Mouse (Mus musculus) urinary bladder, adult 18-20 months (tissue): Measurements from ENCODE around the gene Ube2f.
A peak's percentile ranks its signal among the peaks of the same experiment; 100 is the strongest.

Source experiments
- DNase-seq, 2 experiments: peaks; one replicate each; pipeline ENCODE4 v3.0.0; 2022; ENCODE audit warnings: low spot score in 2 of 2, mixed read lengths in 2 of 2

Gene Ube2f

DNA sequence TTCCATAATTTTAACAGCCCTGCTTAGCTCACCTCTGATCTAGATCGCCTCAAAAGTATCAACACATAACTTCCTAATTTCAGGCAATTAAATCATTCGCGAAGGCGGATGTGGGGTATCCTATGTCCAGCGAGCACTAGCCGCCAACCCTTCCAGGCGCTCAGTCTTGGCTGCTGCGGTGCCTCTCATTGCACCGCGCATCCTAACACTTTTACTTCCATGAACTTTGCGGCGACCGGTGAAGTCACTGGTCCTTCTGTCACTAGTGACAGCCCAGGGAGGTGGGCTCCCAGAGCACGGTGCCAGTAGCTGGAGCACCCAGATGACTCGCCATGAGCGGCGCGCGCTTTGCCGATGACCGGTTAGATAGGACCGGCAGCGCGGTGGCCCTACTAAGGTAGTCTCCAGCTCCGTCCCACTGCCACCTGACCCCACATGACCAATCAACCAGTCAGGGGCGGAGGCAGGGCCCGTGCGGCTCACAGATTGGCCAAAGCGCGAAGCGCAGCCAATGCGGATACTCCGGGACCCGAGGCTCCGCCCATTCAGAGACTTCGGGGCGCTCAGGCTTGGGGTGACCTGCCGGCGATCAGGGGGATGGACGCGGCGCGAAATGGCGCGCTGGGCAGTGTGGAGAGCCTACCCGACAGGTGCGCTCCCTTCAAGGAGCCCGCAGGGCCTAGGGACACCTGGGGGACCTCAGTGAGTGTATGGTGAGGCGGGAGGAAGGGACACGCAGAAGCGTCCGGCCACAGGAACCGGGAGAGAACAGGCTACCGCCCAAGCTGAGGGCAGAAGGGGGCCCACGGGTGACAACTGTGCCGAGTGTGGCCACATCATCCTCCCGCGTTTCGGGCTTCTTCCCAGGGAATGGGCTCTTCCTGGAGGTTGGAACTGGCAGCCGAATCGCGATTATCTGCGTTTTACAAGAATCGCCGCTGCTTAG is 48.0 kb downstream of the Ube2f start, which contains the start of gene Scly:
TSS of gene Scly (plus strand) at position 540 of the 946 bp plus-strand sequence.
- peak; percentile 92 to 93 for DNase-seq

DNA sequence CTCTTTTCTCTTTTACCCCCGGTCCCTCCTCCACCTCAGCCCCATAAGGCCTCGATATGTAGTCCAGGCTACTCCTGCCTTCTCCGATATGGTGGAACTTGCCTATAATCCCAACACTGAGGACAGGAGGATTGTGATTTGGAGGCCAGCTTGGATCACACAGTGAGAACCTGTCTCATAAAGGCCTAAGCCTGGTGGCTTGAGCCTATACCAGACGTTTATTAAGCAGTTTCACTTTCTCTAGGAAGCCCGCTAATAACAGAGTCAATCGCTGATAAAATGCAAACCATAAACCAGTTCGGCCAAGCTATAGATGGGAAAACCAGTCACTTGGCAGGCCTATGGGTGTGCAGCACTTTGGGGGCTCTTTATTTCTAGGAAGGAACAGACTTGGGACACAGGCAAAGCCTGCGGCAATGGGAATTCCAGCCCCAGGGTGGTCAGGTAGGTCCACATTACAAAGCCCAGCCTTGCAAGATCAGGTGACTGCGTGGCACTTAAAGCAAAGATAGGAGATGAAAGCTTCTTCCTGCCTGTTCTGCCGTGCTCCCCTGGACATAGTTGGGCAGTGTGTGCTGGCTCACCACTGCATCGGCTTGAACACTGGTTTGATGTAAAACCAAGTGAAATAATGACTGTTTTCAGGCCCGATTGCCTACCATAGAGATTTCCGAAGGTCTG is 49.1 kb downstream of the Ube2f start:
- no peak for DNase-seq

DNA sequence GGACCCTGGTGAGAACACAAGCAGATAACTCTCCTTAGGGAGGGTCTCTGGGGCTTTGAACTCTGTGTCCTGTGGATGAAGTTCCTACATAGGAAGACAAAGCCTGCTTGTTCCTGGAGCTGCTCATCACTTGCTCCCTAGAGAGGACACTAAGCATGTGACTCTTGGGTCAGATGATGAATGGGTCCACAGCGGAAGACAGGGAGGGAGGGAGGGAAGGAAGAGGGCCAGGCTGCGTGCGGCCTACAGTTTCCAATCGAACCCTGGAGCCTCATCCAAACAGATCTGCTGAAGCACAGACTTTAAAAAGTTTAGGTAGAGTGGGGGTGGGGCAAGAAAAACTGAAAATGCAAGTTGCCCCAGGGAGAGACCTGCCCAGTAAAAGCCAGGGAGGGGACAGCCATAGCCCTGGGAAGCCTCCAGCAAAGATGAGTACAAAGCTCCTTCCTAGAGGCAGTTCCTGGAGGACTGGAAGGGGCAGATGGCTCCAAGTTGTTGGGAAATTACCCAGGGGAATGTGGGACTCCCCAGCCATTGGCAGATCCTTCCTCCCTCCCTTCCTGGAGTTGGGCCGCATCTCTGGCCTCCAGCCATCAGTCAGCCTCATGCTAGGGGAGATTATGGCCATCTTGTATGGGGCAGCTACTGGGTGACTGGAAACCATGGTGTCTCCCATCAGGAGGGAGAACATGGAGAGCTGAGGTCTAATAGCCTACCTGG is 49.8 kb downstream of the Ube2f start:
- no peak for DNase-seq

DNA sequence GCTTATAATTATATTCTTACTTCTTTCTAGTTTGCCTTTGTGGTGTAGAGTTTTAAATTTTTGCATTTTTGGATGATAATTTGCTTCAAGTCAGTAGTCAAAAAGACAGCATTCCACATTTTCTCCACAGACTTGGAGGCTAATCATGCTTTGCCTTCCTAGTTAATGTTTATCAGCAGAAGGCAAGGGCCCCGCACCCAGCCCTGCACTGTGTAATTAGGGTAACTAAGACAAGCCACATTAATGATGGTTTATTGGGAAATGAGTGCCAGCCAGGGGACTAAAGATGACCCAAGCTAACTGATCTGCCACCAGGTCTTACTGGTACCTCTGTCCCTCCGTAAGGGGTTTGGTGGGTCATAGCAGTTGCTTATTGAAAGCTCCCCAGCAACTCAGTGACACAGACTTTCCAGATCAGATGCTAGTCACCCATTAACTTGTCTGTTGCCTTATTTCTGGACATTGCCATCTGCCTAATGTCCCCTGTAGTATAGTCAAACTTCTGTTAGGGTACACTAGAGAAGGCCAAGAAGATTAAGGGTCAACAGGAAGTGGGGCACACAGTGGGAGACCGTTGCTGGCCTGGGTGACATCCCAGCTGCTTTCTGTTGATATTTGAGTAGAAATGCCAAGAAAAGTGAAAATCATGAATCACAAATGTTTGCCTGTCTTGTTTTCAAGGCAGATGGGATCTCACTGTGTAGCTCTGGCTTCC is 51.3 kb downstream of the Ube2f start:
- no peak for DNase-seq

DNA sequence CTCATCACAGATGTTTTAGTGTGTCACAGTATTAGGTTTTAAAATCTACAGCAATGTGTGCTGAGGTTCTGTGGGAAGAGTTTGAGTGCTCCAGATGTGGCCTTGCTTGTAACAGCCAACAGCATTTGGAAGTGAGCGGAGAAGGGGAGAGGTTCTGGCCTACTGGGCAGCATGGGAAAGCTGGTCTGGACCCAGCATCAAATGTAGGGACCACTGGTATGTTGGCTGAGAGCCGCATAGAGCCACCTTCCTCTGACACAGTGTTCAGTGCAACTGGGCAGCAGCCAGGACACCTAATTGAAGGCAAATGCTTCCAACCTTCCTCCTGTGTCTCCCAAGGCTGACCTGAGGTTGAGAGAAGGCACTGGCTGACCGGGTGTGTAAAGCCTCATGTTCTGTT is 51.9 kb downstream of the Ube2f start:
- no peak for DNase-seq

DNA sequence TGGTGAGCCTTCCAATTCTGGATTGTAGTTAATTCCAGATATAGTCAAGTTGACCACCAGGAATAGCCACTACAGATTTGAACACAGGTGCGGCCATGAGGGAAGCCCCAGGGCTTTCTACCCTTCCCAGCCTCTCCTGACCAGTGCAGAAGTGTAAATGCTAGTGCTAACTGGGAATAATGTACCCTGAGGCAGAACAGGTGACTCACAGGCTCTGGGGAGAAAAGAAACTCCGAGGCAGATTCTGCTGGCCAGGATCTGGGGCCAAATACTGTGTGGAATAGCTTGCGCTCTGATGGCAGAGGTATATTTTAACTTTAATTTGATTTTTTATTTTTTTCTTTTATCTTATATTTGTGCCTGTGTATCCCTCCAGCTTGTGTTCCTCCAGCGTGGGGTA is 54.5 kb downstream of the Ube2f start:
- no peak for DNase-seq

DNA sequence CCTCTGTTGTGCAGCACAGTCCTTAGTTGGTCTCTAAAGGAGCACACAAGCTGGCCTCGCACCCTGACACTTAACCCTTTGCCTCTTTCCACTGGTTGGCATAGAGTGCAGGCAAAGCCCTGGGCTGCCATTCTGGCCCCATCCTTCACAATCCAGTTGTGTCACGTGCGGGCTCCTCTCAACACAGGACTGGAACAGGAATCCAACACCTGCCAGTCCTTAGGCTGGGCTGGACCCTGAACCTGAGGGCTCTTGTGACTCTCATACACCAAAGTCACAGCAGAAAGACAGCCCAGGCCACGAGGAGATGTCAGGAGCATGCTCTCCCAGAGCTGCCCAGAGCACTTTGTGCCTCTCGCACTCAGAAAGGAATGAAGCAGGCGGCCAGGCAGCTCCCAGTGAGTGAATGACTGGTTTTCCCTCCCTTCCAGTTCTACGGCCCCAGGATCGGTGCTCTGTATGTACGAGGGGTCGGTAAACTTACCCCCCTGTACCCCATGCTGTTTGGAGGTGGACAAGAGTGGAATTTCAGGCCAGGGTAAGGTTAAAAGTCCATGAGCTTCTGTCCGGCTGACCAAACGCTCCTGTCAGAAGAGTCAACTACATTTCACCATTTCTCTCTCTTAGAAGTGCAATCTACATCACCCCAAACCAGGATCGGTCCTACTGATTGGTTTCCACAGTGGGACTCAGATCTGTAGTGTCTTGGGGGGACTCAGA is 59.4 kb downstream of the Ube2f start:
- no peak for DNase-seq

DNA sequence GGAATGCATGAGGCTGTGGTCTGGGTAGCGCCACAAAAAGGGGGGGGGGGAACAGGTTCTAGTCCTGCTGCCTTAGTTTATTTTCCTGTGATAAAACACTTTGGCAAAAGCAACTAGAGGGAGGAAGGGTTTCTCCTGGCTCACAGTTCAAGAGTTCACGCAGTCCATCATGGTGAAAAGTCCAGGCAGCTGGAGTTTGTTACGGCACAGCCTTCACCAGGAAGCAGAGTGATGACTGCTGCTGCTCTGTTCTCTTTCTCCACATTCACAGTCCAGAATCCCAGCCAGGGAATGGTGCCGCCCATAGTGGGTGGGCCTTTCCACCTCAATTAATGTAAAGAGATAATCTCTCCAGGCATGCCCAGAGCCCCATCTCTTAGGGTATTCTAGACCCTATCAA is 62.2 kb downstream of the Ube2f start:
- DNase-seq, result no peak

DNA sequence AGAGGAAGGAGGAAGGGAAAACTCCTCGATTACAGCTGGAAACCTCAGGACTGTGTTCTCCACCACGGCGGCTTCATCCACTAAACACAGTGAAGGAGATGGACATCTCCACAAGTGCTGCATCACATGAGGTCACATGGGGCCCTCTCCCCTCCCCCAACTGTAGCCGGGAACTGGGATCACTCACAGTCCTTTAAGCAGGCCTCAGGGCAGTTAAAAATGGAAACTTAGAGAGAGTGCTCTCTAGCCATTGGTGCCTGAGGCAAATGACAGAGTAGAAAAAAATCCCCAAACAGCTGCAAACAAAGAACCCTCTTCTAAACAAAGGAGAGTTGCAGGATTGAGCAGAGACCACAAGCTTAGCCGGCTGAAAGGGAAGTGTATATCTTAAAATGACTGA is 63.1 kb downstream of the Ube2f start:
- no peak for DNase-seq

DNA sequence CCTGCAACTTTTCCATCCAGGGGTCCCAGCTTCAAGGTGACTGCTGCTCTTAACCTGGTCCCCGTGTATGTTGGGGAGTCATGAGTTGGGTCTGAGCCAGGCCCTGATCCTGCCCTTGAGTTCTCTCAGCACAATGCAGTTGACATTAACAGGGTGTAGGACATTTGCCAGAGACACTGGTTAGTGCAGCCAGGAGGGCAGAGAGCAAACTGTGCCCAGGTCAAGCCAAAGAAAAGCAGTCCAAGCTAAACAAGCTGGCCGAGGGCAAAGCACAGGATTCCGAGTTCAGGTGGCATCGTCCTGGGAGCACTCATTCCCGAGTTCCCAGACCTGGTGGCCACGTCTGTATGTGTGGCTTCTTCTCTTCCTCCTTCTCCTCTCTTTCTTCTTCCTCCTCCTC is 67.6 kb downstream of the Ube2f start:
- DNase-seq, result no peak

DNA sequence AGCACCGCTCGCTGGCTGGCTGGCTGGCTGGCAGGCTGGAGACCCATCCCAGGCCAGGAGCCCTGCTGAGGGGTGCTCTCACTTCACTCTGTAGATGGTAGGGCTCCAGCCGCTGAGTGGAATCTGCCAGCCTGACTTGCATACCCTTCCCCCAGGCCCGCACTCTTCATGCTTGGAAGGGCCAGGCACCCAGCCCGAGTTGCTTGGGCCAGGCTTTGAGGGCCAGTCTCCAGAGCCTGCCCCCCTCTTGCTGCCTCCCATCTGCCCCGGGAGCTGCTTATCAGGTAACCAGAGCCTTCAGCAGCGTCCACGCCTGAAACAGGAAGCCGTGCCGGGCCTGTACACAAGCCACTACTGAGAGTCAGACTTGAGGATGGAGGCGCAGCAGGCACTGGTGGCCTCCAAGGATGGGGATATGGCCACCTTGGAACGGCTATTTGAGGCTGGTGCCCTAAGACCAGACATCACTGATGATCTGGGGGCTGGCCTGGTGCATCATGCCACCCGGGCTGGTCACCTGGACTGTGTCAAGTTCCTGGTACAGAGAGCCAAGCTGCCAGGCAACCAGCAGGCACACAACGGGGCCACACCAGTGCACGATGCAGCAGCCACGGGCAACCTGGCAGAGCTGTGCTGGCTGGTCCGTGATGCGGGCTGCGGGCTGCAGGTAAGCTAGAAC is 71.8 kb downstream of the Ube2f start, which contains the start of gene Espnl:
TSS of gene Espnl (plus strand) at position 316 of the 679 bp plus-strand sequence.
- DNase-seq, result no peak

DNA sequence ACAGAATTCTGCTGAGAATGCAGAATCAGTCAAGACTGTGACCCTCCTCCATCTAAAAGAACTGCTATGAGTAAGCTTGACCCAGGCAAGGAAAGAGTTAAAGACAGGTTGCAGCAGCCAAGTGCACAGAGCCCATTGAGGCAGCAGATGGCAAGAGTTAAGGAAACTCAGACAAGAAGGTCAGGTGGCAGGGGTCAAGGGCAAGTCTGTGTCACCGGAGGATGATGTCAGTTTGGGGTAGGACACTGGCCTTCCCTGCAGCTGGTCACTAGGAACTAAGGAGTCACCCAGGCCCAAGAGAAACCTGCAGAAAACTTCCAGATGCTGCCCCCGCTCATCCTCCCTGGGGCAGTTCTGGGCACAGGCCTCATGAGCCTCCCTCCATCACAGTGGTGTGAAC is 74.5 kb downstream of the Ube2f start:
- DNase-seq, result no peak

DNA sequence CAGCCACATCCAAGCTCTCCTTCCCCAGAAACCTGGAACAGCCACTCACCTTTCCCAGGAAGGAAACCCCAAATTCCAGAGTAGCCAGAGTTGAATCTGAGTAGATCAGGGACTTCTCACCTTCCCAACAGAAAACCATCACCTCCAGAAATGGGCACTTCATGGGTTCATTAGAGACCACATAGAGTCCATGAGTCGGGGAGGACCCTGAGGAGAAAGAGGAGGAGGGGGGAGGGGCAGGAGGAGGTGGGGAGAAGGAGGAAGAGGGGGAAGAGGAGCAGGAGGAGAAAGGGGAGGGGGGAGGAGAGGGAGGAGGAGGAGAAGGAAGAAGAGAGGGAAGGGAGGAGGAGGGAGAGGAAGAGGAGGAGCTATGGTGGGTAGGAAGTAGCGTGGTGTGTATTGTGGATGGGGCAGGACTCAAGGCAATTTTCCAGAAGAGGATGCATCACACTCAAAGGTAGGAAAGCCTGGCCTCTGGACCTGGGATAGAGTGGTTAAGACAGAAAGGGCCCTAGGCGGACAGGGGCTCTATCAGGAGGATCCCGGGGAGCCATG is 75.5 kb downstream of the Ube2f start:
- DNase-seq, result no peak

DNA sequence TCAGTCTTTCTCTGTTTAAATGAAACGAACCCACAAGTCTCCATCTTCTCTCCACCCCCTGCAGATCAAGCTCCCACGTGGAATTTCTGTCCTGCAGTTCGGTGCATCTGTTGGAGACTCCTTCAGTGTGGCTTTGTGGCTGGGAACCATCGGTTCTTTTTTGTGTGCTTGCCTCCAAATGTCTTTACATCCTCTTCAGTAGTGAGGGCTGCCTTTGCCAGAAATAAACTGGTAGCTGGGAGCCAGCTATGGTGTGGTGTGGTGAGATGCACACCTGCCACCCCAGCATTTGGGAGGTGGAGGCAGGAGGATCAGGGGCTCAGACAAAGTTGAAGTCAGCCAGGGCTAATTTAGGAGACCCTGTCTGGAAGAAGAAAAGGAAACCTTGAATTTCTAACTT is 82.0 kb downstream of the Ube2f start:
- no peak for DNase-seq

DNA sequence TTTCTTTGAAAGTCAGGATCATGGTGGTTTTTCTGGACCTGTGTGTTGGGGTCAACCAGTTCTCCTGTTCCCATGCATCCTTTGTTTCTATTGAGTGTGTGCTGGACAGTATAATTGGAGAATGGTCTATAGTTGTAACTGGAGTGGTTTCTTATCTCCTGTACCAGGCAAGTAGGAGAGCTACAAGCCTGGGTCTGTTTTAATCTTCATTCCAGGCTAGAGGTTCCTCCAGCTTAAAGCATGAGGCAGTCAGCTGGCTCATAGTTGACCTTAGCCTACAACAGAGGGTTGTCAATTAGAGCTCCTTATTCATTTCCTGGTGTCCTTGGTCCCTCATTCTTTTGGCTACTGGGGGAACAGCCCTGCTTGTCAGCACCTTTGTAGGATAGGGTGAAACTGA is 83.5 kb downstream of the Ube2f start:
- DNase-seq, result no peak

DNA sequence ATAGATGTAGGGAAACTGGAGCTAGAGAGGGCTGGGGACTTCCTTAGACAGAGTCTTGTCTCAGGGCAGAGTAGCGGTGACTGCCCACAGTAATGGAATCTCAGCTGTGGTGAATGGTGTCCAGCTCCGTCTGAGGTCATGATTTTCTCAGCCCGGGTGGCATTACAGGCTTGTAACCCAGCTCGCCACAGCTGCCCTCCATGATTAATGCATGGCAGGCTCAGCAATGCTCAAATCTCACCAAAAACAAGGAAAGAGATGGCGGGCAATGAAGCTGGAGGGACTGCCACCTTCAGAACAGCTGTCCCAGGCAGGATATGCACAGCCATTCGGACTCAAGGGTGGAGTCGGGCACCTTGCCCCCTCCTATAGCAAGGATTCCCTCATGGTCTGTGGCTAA is 87.3 kb downstream of the Ube2f start:
- DNase-seq, result no peak
